Mouse (Mus musculus) layer of hippocampus, postnatal 36 days (tissue): ENCODE results near the gene Tsc22d4. TPM values are rescaled to one million over a fixed set of nuclear protein-coding genes. Genes with fewer than 3 reads are reported as not detected.
A peak's percentile ranks its signal among the peaks of the same experiment; 100 is the strongest.
"Not testable (repeated sequence)": the region's sequence is repeated elsewhere in the genome, so short reads cannot be mapped to it uniquely, and the experiment has no call there.

ENCODE experiments used
- DNase-seq, 2 experiments: peaks; one replicate each; pipeline ENCODE4 v3.0.0; 2022
- total RNA-seq, 2 experiments: library from RNA; stranded (reverse); gene quantifications; 2 replicates each; pipeline ENCODE4 v1.2.3; 2021

Gene Tsc22d4
- total RNA-seq, 2 experiments from 2014 or later: 170 to 176 TPM

- peak; percentile 86 for DNase-seq
These were observed 4.3 kb upstream of the Tsc22d4 start, which contains the start of gene Nyap1 for GRCm38 (mm10) chr5:137741023-137741931. Nyap1 (minus strand) TSS chr5:137741607.

- DNase-seq: no peak
These were observed 3.5 kb upstream of the Tsc22d4 start for GRCm38 (mm10) chr5:137742048-137742447.

GRCm38 (mm10) chr5:137742836-137743235, 2.7 kb upstream of the Tsc22d4 start:
- DNase-seq: no peak

GRCm38 (mm10) chr5:137744197-137744596, 1.3 kb upstream of the Tsc22d4 start:
- no peak for DNase-seq

- no peak for DNase-seq
These were observed 836 bp downstream of the Tsc22d4 start for GRCm38 (mm10) chr5:137746282-137746850.

GRCm38 (mm10) chr5:137746851-137747325, 1.4 kb downstream of the Tsc22d4 start:
- DNase-seq: no peak

- DNase-seq: no peak
These were observed 1.9 kb downstream of the Tsc22d4 start for GRCm38 (mm10) chr5:137747326-137747961.

GRCm38 (mm10) chr5:137748130-137748770, 2.7 kb downstream of the Tsc22d4 start:
- DNase-seq: no peak

GRCm38 (mm10) chr5:137749196-137749836, 3.8 kb downstream of the Tsc22d4 start:
- DNase-seq: no peak

GRCm38 (mm10) chr5:137750212-137750611, 4.7 kb downstream of the Tsc22d4 start:
- DNase-seq: not testable (repeated sequence)

- no peak for DNase-seq
These were observed 5.8 kb downstream of the Tsc22d4 start for GRCm38 (mm10) chr5:137751221-137751887.

- DNase-seq: no peak
These were observed 6.5 kb downstream of the Tsc22d4 start for GRCm38 (mm10) chr5:137751988-137752387.

- no peak for DNase-seq
These were observed 7.7 kb downstream of the Tsc22d4 start for GRCm38 (mm10) chr5:137753111-137753832.

GRCm38 (mm10) chr5:137755425-137755824, 9.9 kb downstream of the Tsc22d4 start:
- DNase-seq: no peak

- DNase-seq: no peak
These were observed 10.6 kb downstream of the Tsc22d4 start for GRCm38 (mm10) chr5:137756106-137756505.

- DNase-seq: peak; percentile 85 to 87
These were observed 11.5 kb downstream of the Tsc22d4 start for GRCm38 (mm10) chr5:137756882-137757661.

GRCm38 (mm10) chr5:137757887-137758286, 12.4 kb downstream of the Tsc22d4 start:
- peak; percentile 84 to 87 for DNase-seq

GRCm38 (mm10) chr5:137758921-137759534, 13.5 kb downstream of the Tsc22d4 start:
- DNase-seq: no peak

GRCm38 (mm10) chr5:137759971-137760412, 14.5 kb downstream of the Tsc22d4 start:
- DNase-seq: peak; percentile 84 to 90
